Mouse (Mus musculus) CD4-positive, CD25-positive, alpha-beta regulatory T cell, adult 2 months (primary cell): ENCODE results near the gene Tex12.

Experiments
- DNase-seq: peaks from one replicate; pipeline ENCODE4 v3.0.0-alpha.2; 2012; ENCODE audit warnings: low read depth, low spot score

The Tex12 gene

DNA sequence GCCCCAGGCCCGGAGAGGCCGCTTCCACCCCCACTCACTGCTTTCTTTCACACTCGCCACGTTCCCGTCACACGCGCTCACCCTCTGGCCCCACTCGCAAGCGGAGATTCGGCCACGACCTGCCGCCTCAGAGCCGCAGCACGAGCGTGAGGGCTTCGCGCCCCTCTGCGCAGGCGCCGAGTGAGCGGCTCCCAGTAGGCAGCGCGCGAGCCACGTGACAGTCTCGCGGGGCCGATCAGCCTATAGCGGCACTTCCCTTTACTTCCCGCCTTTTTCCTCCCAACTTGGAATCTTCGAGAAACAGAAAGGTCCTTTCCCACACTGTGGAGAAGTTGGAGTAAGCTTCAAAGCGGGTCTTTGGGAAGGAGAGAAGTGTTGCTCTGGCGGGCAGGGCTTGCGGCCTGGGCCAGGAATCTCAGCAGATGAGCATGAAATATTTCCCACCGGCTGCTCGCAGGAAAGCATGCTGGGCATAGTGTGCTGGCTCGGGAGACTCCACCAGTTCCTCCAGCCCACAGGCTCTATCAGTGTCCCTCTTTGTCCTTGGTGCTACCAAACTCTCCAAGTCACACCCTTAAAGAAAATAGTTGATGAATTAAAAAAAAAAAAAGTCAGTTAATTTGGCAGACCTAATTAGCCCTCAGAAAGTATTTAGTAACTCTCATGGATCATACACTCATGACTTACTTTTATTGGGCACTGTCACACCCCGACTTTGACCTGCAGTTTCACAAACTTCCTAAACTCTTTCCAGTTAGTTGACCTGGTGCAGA lies at the start of gene Tex12:
Gene Tex12 (minus strand): TSS at position 181 of the 773 bp plus-strand sequence.
- DNase-seq: no peak

DNA sequence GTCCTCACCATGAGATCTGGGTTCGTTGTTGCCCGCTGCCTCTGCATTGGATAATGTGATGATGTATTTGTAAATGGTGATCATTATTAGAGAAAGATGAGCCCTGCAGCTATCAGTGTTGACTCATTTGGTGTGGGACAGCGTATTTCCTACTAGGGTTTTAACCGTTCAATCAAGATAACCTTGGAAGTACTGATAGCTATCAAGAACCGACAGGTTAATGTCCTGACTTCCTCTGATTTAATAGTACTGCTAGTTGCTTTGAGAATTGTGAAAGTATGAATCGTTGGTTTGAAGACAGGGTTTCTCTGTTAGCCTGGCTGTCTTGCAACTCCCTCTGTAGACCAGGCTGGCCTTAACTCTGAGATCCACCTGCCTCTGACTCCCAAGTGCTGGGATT lies 43.2 kb upstream of the Tex12 start:
- DNase-seq: no peak

DNA sequence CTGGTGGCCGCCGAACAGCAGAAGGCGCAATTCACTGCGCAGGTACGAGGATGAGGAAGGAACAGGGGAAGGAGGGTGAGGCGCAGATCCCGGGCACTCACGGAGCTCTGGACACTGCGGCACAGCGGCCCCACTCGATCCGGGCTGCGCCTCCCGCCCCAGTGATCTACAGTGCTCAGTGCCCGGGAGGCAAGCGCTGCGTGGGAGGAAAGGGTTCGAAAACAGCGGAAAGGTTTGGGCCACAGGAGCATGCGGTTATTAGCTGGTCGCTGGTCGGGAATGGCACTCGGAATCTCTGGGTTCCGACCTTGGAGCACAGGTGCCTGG lies 42.8 kb upstream of the Tex12 start:
- no peak for DNase-seq

DNA sequence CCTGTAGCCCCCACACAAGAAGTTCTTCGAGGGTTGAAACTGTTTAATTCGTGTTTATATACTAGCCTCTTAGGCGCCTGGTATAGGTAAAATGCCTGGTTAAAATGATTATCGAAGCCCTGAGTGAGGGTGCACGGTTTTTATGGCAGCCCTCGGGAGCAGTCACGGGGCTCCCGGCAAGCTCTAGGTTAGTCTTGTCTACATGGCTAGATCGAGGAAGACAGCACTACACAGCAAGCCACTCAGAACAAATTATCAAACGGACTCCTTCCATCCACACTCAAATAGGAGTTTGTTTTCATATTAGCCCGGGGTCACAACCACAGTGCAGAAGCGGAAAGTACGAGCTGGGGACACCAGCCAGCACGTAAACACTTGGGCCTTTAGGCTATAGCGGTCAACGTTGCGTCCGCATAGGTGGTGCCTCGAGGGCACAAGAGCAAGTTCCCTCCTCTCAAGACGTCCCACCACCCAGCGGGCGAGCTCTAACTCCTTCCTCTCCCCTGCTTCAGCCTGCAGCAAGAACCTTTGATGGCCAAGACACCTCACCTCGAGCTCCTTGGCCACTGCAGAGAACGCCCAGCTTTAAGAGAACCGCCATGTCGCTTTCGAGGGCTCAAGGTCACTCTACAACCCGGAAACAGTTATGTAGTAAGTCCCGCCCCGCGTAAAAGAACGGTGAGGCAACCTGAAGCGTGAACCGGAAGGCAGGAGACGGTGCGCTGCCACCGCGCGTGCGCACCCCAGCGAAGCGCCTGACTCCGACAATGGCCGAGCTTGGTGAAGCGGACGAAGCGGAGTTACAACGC lies 42.3 kb upstream of the Tex12 start, which contains the start of the genes Sdhd and Timm8b:
Gene Sdhd (minus strand): TSS at position 624 of the 809 bp plus-strand sequence.
Gene Timm8b (plus strand): TSS at position 722 of the 809 bp plus-strand sequence.
- DNase-seq: peak; percentile 97

DNA sequence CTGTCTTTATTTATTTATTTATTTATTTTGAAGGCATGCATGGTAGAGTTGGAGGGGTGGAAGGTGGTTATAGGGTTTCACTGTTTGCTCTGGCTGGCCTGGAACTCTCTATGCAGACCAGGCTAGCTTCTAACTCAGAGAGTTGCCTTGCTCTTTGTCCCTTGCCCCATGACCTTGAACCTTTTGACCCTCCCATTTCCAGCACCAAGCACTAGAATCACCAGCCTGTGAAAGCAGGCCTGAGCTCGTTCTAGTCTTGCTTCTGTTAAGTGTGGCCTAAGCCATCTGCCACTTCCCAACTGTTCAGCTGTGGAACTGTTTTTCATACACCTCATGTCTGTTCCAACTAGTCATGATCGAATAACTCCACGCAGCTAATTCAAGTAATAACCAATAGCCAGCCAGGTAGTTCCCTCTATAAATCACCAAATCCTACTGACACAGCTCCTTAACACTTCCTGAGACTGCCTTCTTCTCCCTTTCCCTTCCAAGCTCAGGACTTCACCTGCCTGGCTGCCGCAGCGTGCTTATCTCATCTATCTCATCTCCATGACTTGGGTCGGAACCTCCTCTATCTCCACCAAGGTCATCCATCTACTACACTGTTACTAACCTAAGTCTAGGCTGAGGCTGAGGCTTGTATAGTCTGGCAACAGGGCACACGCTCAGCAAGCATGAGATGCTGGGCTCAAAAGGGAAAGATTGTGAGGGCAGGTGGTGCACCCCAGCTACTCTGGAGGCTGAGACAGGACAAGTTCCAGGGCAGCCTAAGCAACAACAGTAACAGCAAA lies 41.1 kb upstream of the Tex12 start:
- DNase-seq: no peak

DNA sequence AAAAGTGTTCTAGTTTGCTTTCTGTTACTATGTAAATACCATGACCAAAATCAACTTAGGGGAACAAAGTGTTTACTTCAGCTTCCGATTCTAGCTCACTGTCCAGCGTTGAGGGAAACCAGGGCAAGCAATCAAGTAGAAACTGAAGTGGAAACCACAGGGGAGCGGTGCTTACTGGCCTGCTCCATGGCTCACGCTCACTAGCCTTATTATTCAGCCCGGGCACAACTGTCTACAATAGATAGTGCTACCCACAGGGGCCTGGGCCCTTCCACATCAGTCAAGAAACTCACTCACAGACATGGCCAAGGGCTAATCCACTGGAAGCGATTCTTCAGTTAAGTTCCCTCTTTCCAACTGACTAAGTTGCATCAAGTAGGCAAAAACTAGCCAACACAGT lies 40.4 kb upstream of the Tex12 start:
- no peak for DNase-seq

DNA sequence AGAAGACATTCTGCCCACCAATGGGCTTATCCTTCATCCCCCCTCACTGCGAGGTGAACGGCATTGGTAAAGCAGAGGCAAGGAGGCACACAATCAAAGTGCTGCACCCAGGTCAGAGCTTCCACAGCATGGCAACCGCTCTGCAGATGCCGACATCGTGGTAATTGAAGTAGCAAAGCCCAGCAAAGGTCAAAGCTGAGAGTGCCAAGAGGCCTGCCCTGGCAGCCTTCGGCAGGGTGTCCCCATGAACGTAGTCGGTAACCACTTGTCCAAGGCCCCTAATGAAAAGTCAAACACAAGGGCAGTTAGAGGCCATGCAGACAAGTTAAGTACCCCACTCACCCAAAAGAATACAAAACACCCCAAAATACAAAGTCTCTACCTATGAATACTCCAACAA lies 35.8 kb upstream of the Tex12 start:
- DNase-seq: no peak

DNA sequence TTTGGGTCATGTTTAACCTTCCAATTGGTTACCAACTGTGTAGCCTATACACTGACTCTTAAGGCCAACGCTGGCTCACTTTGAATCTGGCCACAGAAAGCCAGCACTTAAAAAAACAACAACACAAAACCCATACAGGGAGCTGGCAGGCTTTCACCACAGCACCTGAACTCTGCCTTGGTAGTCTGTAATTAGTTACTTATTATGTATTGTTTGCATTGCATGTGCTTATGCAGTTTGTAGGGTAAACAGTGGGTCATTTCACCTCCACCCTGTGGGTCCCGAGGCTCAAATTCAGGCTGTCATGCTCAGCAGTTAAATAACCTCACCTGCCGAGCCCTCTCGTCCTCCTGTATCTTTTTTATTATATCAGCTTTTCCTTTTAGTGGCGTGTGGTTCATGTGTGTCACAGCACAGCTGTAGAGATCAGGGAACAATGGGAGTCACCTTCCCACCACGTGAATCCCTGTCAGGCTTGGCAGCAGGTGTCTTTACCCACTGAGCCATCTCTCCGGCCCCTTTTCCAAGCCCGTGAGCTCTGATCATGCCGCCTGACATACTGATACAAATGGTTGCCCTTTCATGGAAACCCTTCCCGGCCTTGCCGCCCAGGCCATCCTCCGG lies 33.8 kb upstream of the Tex12 start:
- no peak for DNase-seq

DNA sequence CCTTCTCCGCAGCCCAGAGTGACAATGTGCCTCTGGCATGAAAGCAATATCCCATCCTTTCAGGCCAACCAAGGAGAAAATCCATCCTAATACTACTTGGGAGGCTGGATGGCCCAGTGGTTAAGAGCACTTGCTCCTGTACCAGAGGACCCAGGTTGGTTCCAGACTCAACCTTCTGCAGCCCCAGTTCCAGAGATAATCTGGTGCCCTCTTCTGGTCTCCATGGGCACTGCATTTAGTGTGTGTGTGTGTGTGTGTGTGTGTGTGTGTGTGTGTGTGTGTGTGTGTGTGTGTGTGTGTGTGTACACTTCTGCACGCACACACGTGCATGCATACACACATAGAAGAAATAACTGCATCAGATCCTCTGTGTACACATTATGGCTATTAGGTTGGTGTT lies 32.4 kb upstream of the Tex12 start:
- peak; percentile 73 for DNase-seq

DNA sequence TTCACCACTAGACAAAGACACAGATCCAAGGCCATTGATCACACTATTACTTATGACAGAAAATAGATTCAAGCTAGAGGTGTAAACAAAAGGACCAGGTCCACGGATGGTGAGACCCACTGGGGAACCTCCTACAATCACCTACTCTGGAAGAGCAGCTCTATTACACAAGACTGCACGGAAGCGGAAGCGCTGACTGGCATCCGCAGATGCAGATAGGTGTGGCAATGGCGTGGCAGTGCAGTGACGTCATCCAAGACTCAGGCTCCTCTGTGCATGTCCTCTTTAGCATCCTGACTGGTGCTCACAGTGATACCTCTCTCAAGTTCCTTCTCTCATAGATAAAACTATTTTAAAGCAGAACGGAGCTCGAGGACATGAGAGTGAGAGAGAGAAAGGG lies 31.8 kb upstream of the Tex12 start:
- no peak for DNase-seq

DNA sequence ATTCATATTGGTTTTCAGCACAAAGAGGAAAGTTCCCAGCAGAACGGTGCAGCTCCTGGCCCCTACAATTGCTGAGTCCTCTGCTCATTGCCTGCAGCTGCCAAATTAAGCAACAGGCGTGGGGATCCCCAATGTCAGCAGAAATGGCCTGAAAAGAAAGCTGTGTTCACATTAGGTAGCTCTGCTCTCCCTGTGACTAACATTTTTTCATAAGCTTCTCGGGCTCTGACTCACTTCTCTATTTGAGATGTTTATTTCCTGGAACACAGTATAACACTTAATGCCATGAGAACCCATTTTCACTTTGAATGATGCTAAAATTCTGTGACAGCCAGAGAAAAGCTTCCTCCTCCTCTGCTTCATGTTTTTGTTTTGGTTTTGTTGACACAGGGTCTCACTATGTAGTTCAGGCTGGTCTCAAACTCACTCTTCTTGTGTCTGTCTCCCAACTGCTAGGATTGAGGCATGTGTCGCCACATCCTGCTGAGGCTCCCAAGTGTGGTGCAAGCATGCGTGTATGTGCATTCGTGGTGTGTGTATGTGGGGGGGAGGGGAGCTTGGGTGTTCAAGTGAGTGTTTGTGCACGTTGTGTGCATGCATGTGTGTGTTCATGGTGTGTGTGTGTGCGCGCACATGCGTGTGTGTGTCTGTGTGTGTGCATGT lies 29.9 kb upstream of the Tex12 start:
- DNase-seq: peak; percentile 24

DNA sequence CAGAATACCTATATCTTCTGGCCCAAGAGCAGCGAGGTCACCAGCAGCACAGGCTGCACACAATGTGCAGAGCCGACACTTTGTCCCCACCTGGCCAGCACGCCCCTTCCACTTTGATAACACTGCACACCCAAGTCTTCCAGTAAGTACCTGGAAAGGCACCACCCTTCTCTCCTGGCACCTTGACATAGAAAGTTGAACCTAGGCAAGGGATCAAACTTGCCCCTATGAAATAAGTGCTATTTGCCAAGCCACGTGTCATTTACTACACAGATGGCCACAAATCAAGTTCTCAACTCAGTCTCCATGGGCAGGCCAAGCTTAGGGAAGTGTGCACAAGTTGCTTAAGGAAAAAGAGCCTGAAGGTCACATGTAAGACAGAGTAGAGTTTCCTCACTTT lies 25.8 kb upstream of the Tex12 start:
- no peak for DNase-seq

DNA sequence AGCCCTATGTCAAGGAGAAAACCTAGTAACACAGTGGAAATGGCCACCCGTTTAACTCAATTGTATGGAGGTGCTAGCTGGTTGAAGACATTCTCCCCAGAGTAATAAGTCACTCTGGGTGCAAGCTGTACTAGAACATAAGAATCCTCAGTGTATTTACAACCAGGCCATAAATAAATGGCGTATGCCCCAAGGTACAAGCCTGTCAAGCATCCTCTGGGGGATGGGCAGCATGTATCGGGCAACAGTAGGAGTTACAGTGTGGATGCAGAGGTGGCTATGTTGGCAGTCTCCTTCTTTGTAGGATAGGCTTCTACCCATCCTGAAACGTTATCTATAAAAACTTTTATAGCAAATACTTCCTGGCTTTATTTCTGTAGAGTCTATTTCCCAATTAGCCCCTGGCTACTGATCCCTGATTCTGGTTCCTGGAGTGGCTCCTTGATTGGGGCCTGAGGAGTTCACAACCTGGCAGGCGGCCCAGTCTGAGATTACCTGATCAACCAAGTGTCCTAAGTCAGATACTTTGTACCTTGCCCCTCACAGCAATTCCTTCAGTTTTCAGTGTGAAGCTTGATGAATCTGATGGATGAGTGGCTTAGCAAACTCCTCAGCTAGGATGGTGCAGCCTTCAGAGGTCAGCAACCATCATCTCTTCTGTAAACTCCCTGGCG lies 24.2 kb upstream of the Tex12 start:
- no peak for DNase-seq

DNA sequence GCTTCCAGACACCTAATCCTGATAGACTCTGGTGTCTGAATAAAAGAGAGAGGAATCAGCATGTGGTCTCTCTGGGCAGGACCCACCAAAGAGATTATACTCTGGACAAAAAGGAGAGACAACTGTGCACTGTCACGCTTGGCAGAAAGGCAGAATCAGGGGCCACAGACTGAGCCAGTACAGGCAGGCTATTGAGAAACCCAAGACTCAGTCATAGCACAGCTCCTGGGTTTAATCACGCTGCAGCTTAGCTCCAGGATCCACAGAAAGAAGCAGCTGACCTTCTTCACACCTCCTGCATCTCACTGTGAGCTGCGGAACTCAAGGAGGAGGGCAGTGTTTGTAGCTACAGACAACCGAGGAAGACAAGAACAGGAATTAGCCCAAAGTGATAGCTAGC lies 19.2 kb upstream of the Tex12 start:
- no peak for DNase-seq

DNA sequence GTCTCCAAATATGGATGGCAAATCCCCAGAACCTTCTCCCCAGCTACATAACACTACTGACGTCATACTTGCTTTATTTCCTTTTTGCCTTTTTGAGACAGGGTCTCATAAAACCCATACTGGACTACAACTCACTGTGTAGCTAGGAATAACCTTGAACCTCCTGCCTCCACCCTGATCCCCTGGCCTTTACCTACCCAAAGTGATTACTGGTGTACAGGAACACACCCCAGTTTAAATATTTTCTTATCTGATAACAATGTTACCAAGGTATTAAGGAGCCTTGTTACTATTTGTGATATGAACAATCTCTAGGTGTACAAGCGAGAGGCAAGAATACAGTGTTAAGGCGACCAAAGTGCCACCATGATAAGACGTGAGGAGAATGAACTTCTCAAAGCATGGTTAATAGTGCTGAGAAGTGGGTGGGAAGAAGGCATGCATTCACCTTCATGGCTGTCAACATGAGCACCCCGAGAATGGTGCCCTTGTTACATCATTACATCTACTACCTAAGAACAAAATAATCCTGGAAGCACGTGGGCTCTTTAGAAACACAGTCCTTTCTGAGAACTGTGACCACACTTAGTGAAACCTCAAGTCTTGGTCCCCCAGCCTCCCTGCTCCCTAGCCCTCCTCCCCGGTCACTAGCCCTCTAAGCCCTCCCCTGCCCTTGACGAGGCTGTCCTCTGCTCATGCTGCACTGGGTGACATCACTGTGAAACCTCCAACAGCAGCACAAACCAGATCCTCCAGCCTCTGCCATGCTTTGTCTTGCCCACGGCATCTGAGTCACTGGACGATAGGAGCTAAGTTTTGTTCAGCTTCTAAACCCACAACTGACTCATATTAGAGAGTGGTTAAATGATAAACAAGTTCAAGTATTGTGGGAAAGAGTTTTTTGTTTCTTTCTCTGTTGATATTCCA lies 8.7 kb upstream of the Tex12 start:
- no peak for DNase-seq

DNA sequence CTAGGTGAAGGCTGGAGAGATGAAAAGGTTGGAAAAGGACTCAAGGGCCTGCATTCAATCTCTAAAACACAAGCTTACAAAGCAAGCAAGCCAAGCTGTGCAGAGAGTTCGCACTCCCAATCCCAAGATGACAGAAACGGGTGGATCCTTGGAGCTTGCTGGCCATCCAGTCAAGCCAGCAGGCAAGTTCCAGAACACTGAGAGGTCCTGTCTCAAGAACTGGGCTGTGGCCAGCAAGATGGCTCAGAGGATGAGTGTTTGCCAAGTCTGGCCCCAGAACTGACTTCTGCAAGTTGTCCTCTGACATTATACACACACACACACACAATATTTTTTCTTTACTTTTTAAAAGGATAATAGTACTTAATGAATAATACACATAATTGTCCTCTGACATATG lies 6.8 kb upstream of the Tex12 start:
- DNase-seq: no peak

DNA sequence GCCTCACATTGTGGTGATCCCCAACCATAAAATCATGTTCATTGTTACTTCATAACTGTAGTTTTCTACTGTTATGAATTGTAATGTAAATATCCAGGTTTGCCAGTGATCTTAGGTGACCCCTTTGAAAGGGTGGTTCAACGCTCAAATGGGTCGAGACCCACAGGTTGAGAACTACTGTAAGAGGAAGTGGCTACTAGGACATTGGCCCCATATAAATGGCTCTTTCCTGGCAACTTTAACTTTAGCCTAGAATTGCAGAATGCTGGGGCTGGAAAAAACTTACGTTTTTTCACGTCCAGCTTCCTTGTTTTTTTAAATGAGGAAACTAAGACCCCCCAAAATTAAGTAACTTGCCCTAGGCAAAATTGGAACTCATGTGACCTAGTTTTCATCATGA lies 6.2 kb upstream of the Tex12 start:
- DNase-seq: no peak

DNA sequence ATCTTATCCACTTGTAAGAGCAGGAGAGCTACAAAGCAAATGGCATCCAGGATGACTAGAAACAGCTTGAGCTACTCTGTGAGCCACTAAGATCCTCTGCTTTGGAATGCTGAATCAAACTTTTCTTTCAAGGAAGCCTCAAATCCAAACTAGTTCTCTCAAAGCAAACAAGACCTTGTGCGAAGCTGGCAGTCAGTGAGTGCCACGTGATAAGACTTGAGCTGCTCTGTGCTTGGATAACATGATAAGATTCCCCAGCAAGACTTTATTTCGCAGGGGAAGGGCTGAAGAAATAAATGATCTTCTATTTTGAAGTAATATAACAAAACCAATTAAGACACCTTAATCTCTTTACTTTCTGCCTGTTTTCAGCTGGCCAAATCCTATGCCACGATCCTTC lies 4.8 kb upstream of the Tex12 start:
- no peak for DNase-seq

DNA sequence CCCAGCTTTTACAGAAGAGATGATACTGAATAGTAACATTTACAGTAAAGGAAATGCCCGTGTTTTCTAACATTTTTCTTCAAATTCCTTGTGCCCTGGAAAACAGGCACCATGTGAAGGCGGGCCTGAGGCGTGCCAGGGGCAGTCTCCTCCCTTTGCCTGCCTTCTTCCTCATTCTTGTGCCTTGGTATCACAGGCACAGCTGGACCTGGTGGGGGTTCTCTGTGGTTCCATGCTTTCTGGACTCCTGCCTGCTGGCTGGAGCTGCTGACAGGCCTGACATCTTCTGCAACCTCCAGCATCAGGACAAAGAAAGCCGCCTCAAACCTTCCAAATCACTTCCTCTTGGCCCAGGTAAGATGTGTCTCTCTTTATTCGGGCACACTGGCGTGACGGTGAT lies 4.0 kb upstream of the Tex12 start:
- DNase-seq: no peak

DNA sequence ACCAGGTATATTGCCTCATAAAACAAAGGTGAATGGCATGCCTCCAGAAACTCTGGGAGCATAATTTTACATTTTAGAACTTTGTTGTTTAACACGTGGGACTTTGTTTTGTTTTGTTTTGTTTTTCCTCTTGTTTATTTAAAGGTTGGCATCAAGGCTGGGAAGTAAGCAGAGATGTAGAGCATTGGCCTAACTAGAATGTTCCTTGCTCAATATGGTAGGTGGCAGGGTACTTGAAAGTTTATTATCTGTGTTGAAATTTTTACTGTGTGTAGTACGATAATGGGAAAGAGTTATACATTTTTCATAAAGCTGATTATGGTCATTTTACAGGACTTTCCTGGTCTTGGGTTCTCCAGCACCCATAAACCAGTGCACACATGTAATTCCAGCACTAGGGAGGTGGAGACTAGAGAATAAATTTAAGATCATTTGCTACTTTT lies 814 bp upstream of the Tex12 start:
- no peak for DNase-seq
